Mouse (Mus musculus) cerebellum, postnatal 25 days (tissue): ENCODE data around the gene Tusc2.

Source experiments
- DNase-seq, 2 experiments: peaks; one replicate each; pipeline ENCODE4 v3.0.0; 2021; ENCODE audit warnings: mixed read lengths in 2 of 2

Tusc2 gene

GRCm38 (mm10) chr9:107590058-107590772 is 27.2 kb downstream of the Tusc2 start:
- DNase-seq: peak; percentile 41 to 57

DNA sequence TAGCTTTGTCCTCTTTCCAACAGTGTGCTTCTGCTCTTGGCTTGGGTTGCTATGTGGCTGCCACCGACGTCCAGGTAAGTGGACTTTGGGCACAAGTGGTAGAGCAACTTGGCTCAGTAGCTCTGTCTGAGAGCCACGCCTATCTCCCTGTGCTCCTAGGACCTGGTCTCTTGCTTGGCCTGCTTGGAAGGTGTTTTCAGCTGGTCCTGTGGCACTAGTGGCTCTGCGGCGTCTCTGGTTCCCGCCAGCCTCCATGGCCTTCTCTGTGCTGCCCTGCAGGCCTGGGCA is 27.7 kb downstream of the Tusc2 start:
- DNase-seq: no peak

DNA sequence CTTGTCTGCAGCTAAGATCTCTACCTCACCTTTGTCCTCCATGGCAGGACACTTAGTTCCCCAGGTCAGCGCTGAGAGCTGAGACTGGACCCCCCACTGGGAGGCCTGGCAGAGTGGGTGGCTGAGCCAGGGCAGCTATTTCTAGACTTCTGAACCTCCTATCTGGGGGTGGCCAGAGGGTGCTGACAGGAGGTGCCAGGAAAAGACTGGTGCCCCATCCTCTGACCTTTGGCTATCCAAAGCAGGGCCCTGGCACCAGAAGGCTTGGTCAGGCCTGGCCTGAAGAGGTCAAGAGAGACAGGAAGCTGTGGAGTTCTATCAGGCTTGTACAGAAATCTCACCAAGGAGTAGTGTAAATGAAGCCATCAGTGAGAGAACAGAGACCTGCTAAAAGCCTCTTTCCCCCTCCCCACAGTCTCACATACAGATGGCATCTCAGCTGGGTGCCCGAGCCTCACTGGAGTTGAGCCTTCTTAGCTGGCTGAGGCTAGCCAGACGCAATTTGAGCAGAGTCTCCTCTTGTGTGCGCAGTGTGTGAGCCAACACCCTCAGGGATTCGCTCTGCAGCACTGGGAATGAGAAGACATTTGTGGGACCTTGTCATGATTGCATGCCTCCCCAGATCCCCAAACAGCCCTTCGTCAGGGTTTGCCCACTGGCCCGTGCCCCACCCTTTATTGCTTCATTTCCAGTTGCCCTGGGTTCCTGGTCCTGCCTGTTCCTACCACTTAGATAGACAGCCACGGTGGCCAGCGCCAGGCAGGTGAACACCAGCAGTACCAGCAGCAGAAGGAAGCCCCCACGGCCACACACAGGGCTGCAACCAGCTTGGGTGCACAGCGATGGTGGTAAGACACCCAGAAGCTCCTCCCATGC is 30.3 kb downstream of the Tusc2 start:
- DNase-seq: peak; percentile 90 to 92

GRCm38 (mm10) chr9:107594281-107595062 is 31.4 kb downstream of the Tusc2 start:
- no peak for DNase-seq

DNA sequence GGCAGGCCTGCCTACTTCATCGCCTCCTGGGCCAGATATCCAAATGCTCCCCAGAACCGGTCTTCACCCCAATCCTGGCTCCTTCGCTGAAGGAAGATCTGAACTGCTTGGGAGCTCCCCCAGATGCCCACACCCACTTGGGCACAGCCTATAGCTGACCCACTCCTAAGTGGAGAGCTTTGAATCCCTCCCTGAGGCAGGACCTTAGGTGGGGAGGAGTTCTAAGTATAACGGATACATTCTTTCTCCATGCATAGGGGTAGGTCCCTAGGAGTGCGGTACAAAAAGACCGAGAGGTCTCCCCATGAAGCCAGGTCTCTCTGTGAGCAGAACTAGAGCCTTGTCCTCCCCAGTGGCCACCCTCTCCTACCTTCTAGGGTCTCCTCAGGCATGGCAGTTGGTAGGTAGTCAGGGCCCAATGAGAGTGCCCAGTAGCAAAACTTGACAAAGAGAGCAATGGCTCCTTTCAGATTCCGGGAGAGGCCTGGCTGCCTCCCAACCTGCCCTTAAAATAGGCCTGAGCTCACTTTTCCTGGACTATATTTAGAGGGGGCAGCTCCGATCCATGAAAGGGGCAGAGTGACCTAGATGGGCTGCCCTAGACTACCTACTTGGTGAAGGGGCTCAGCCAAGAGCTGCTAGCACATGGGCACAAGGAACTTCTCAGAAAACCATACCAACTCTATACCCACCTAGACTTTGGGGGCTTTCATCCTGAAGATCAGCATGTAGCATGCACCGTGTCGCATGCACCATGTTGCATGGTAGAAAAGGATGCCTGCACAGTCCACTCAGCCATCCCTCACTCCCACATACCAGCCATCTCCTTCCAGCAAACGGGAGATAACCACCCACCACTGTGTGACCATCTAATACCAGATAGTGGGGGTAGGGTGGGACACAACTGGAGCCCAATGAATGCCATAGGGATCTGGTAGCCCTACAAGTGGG is 33.8 kb downstream of the Tusc2 start:
- DNase-seq: peak; percentile 52 to 61

- no peak for DNase-seq
Observed at GRCm38 (mm10) chr9:107598385-107598784, 35.3 kb downstream of the Tusc2 start.

DNA sequence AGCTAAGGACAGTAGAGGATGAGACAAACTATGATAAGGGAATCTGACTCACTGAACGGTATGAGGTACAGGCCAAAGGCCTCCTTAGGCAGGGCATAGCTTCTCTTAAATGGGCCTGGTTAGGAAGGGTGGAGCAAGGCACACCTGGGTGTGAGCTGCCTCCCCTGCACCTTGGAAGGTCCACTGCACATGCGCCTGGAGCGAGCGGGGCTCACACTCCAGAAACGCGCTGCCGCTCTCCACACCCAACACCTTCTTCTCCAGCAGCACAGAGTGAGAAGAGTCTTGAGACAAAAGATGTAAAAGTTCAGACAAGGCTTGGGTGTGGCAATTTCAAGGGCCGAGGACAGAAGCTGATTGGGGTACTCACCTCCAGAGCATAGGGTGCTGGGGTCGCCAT is 36.4 kb downstream of the Tusc2 start:
- DNase-seq: no peak

- peak; percentile 50 to 80 for DNase-seq
Observed at GRCm38 (mm10) chr9:107599842-107600241, 36.8 kb downstream of the Tusc2 start.

DNA sequence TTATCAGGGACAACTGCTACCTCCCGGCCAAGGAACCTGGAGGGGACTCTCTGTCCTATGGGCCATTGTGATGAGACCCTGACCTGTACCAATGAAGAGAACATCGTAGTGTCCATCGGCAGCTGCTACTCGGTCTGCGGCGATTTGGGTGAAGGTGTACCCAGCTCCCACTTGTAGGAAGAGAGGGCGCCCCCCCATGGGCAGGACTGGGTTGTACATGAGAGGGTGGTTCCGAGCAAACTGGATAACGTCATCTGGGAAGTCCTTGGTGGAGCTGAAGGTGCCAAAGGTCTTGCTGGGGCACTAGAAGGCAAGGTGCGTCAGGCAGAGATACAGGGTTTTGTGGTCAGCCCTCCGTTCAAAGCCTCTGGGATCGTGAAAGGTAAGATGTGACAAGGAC is 37.7 kb downstream of the Tusc2 start:
- DNase-seq: peak; percentile 51 to 65

DNA sequence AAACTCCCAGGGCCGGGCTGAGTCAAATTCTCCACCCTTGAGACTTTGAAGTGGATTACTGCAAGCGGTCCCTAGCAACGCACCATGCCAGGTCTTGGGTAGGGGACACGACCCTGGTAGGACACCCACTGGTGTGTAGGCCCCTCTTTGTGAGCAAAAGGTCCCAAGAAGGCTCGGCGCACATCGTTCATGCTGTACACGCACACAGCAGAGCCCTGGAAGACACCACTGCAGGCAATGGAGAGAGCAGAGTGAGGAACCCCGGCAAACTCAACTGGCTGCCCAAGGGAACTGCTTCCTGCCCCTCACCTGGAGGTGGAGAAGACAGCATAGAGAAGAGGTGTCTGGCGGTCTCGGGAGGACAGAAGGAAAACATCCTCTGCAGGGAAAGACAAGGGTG is 38.2 kb downstream of the Tusc2 start:
- DNase-seq: no peak

- peak; percentile 95 to 97 for DNase-seq
Observed at GRCm38 (mm10) chr9:107602068-107602648, 39.1 kb downstream of the Tusc2 start.

DNA sequence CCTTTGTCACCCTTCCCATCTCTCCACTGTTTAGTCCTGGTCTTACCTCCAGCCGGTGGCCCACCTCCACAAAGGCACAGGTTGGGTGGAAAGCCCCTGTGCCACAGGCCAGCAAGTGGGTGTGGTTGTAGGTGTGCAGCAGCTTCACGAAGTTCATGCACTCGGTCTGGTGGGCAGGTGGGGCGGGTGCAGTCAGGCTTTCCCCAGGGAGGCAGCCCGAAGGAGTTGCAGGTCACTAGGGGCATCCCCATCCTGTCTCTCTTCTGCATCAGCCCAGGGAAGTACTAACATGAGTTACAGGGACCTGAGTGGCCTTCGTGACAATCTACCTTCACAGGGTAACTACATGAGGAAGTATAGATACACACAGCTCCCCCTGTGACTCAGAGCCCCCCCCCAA is 40.2 kb downstream of the Tusc2 start:
- no peak for DNase-seq

GRCm38 (mm10) chr9:107605041-107605661 is 42.1 kb downstream of the Tusc2 start:
- DNase-seq: no peak

GRCm38 (mm10) chr9:107606591-107606990 is 43.5 kb downstream of the Tusc2 start:
- DNase-seq: no peak

DNA sequence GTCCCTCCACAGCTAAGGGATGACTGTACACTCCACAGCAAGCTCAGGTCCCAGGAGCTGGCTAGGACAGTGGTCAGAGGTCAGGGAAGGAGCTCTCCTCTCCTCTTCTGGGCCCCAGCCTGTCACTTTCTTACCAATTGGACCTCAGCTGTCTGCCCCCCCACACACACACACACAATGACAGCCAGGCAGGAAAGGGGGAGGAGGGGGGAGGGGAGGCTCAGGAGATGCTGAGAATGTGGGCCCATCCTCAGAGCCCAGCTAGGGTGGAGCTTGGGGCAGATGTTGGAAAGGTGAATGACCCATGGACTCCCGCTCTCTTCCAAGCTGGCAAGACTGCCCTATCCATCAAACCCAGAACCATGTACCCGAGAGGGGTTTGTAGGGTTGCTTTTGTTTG is 44.0 kb downstream of the Tusc2 start:
- no peak for DNase-seq

DNA sequence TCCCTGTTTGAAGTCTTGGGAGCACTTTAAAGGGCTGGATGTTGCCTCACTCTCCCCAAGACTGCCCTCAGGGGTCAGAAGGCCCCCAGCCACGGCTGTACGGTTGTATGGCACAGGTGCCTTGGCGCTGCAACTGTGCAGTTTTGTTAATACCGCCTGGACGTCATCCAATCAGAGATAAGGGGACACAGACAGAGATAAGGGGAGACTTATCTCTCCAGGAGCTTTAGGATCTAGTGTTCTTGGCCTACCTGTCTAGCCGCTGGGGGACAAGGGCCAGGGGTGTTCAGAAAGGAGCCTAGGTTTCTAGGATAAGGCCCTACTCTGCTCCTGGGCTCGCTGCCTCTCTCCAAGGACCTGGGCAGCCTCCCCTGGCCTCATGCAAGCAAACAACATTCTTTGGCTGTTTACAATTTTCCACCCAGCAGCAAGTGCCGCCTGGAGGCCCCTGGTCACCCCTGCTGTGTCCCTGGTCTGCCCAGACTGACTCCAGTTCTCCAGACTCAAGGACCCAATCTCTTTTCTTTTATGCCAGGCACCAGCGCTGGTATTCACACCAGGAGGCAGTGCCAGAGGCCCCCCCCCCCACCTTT is 44.7 kb downstream of the Tusc2 start:
- DNase-seq: no peak

- DNase-seq: no peak
Observed at GRCm38 (mm10) chr9:107608741-107609432, 45.8 kb downstream of the Tusc2 start, which contains the start of gene Sema3b. TSS of gene Sema3b (minus strand) at chr9:107609229.

GRCm38 (mm10) chr9:107609433-107609830 is 46.4 kb downstream of the Tusc2 start:
- no peak for DNase-seq

DNA sequence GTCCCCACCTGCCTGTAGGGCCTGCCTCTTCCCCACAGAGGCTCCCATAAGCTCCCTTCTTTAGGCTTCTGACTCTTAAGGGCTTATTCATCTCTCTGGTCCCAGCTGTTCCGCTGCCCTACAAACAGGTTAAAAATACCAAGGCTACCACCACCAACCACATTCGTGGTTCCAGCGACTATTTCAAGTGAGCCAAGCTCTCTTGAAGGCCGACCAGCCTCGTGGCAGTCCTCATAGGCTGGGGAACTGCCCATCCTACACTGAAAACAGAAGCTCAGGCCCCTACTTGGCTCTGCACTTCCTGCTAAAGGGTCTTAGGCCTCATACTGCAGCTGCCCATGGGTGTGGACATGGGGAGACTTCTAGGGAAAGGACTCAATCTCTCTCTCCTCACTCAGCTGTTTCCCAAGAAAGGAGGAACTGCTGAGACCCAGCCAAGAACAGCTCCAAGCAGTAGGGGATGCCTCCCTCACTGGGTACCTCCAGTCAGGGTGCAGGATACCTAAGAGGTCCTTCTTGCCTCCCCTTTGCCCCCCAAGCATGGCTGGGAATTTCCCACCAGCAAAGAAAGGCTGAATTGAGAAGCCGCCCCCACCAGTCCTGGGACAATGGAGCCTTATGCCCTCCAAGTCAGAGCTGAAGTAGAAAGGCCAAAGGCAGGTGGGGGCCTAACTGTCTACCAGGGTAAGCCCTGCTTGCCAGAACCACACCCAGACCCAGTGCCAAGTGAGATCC is 48.6 kb downstream of the Tusc2 start:
- DNase-seq: no peak
